ENCODE assay signal across 8 mouse cellular contexts in genomic region chr12:112999569-113000293, GRCm38 (mm10). TPM values are rescaled to one million over a fixed set of nuclear protein-coding genes. Genes with fewer than 3 reads are reported as not detected.
DNase-seq lines count a peak whose midpoint lies in the region; ATAC-seq and TF ChIP-seq lines count a peak whose summit lies in the region.

No protein-coding gene starts in this region.

- peak overlapping the region; percentile 93 for H3K4me2 ChIP-seq in forebrain, embryonic 16.5 days (ENCODE audit: low read length)
- peak overlapping the region; percentile 73 for H3K4me2 ChIP-seq in liver, embryonic 16.5 days (ENCODE audit: low read depth, low read length)

- no peaks in the 10 kb centered on the region for H3K27me3 ChIP-seq in liver, adult 2 months (ENCODE audit: control insufficient read depth, insufficient read depth, low read length)
- H3K27me3 ChIP-seq in forebrain, embryonic 16.5 days (replicated peaks; ENCODE audit: control insufficient read depth, insufficient read depth, low read length) = no peaks in the 10 kb centered on the region
- no peaks in the 10 kb centered on the region for H3K27me3 ChIP-seq in liver, embryonic 16.5 days (ENCODE audit: control insufficient read depth, insufficient read depth, low read depth, low read length)

- H3K27ac ChIP-seq in liver, adult 2 months (replicated peaks; ENCODE audit: insufficient read depth, low read depth, low read length) = peak overlapping the region; percentile 91
- H3K27ac ChIP-seq in forebrain, embryonic 16.5 days (ENCODE audit: low read length) = peak overlapping the region; percentile 94
- peak overlapping the region; percentile 98 for H3K27ac ChIP-seq in liver, embryonic 16.5 days (ENCODE audit: low read length)

- no peaks in the 10 kb centered on the region for H3K9me3 ChIP-seq in forebrain, embryonic 16.5 days (ENCODE audit: control insufficient read depth, low read length)
- H3K9me3 ChIP-seq in liver, embryonic 16.5 days (replicated peaks; ENCODE audit: control insufficient read depth, low read length) = no peaks in the 10 kb centered on the region

- peak; percentile 45 for DNase-seq in liver, adult 2 months (ENCODE audit: extremely low read depth, low read depth, low spot score)
- no peak for DNase-seq in liver
- DNase-seq in c-Kit-negative CD71-positive TER-119-positive erythroid progenitor cells, embryonic 14.5 days (ENCODE audit: low read depth, low spot score) = peak; percentile 33
- peak; percentile 70 for DNase-seq in testis, postnatal 14 days (ENCODE audit: low spot score)
- no peak for DNase-seq in left cerebral cortex, adult 18-20 months (ENCODE audit: low spot score in 2 of 2)
- no peak for DNase-seq in ovary, postnatal 14 days (ENCODE audit: low spot score)

- TF ChIP-seq POLR2A in liver, adult 2 months (IDR thresholded peaks at IDR 0.05; ENCODE audit: extremely low read depth, insufficient read depth, low read length) = no peak

- WGBS in liver, adult 2 months = 1% methylated on average over 56 of the region's 56 CpGs
- WGBS in forebrain, embryonic 16.5 days = under 1% methylated on average over 56 of the region's 56 CpGs
- WGBS in liver, embryonic 16.5 days (ENCODE audit: insufficient replicate concordance) = under 1% methylated on average over 56 of the region's 56 CpGs

- ATAC-seq in forebrain, embryonic 16.5 days = no peak
- ATAC-seq in liver, embryonic 16.5 days (ENCODE audit: low read depth) = peak; percentile 1; the same call in 1 of the 2 replicates

- peak overlapping the region; percentile 72 for H3K4me3 ChIP-seq in liver, adult 2 months (ENCODE audit: insufficient read depth, low read depth, low read length)
- peak overlapping the region; percentile 92 for H3K4me3 ChIP-seq in forebrain, embryonic 16.5 days (replicated peaks; ENCODE audit: low read length)
- H3K4me3 ChIP-seq in liver, embryonic 16.5 days (ENCODE audit: low read depth, low read length) = peak overlapping the region; percentile 91

- H3K79me2 ChIP-seq in liver, adult 2 months (ENCODE audit: control insufficient read depth, insufficient read depth, low read length) = peaks cover 27% of the 10 kb centered on the region; the same call in 1 of the 2 replicates

- H3K9ac ChIP-seq in liver, adult 2 months (ENCODE audit: low read depth, low read length) = peak overlapping the region; percentile 93
- peak overlapping the region; percentile 97 for H3K9ac ChIP-seq in forebrain, embryonic 16.5 days (replicated peaks; ENCODE audit: low read depth, low read length)
- H3K9ac ChIP-seq in liver, embryonic 16.5 days (ENCODE audit: low read depth, low read length) = peak overlapping the region; percentile 95

- TF ChIP-seq CTCF in liver, adult 2 months (IDR thresholded peaks at IDR 0.05; ENCODE audit: low read depth, low read length) = no peak

- H3K36me3 ChIP-seq in liver, adult 2 months (ENCODE audit: control insufficient read depth, insufficient read depth, low read length) = no peaks in the 10 kb centered on the region
- H3K36me3 ChIP-seq in forebrain, embryonic 16.5 days (ENCODE audit: control insufficient read depth, insufficient read depth) = no peaks in the 10 kb centered on the region
- no peaks in the 10 kb centered on the region; the same call in 1 of the 2 replicates for H3K36me3 ChIP-seq in liver, embryonic 16.5 days (ENCODE audit: control insufficient read depth, insufficient read depth)

- peaks cover 6% of the 10 kb centered on the region for H3K4me1 ChIP-seq in liver, adult 2 months (ENCODE audit: control insufficient read depth, insufficient read depth, low read length)
- peaks cover 18% of the 10 kb centered on the region for H3K4me1 ChIP-seq in forebrain, embryonic 16.5 days (replicated peaks; ENCODE audit: control insufficient read depth, insufficient read depth, low read length)
- peaks cover 25% of the 10 kb centered on the region for H3K4me1 ChIP-seq in liver, embryonic 16.5 days (ENCODE audit: control insufficient read depth, low read depth, low read length)

RNA-seq across cellular contexts. Expression of gene Brf1, which starts 0.8 kb away (rescaled TPM):
- total RNA-seq in liver, adult 2 months (2014; rRNA removed) = 17.1 and 19.6 TPM in 2 replicates
- polyA plus RNA-seq in liver, adult 2 months (2012; rRNA removed) = 26.2 and 31.5 TPM in 2 replicates
- polyA plus RNA-seq in forebrain, embryonic 16.5 days (2015; fragmentation: Nextera tagmentation; extraction: Ambion mirVana) = 60.8 and 64.6 TPM in 2 replicates
- polyA plus RNA-seq in liver, embryonic 16.5 days (2015; fragmentation: Nextera tagmentation; extraction: Ambion mirVana) = 22.8 and 25.7 TPM in 2 replicates
- total RNA-seq in left cerebral cortex, adult 18-20 months (2021) = 10 to 100 TPM; 45.0 to 47.0 TPM

RNA-seq across cellular contexts. Expression of gene Pacs2, which starts 14.6 kb away (rescaled TPM):
- 5.2 and 7.5 TPM in 2 replicates for total RNA-seq in liver, adult 2 months (2014; rRNA removed)
- polyA plus RNA-seq in liver, adult 2 months (2012; rRNA removed) = 11.8 and 15.3 TPM in 2 replicates
- polyA plus RNA-seq in forebrain, embryonic 16.5 days (2015; fragmentation: Nextera tagmentation; extraction: Ambion mirVana) = 21.7 and 23.2 TPM in 2 replicates
- polyA plus RNA-seq in liver, embryonic 16.5 days (2015; fragmentation: Nextera tagmentation; extraction: Ambion mirVana) = 4.3 and 5.8 TPM in 2 replicates
- total RNA-seq in left cerebral cortex, adult 18-20 months (2021) = 10 to 100 TPM; 58.7 to 60.8 TPM

RNA-seq across cellular contexts. Expression of gene Btbd6, which starts 23.4 kb away (rescaled TPM):
- total RNA-seq in liver, adult 2 months (2014; rRNA removed) = 5.2 and 7.9 TPM in 2 replicates
- polyA plus RNA-seq in liver, adult 2 months (2012; rRNA removed) = 17.8 and 18.9 TPM in 2 replicates
- 41.4 and 49.7 TPM in 2 replicates for polyA plus RNA-seq in forebrain, embryonic 16.5 days (2015; fragmentation: Nextera tagmentation; extraction: Ambion mirVana)
- 4.5 and 4.9 TPM in 2 replicates for polyA plus RNA-seq in liver, embryonic 16.5 days (2015; fragmentation: Nextera tagmentation; extraction: Ambion mirVana)
- total RNA-seq in left cerebral cortex, adult 18-20 months (2021) = 10 to 100 TPM; 67.9 to 68.5 TPM

RNA-seq across cellular contexts. Expression of gene Nudt14, which starts 57.8 kb away (rescaled TPM):
- total RNA-seq in liver, adult 2 months (2014; rRNA removed) = 17.7 and 21.2 TPM in 2 replicates
- polyA plus RNA-seq in liver, adult 2 months (2012; rRNA removed) = 29.3 and 36.3 TPM in 2 replicates
- polyA plus RNA-seq in forebrain, embryonic 16.5 days (2015; fragmentation: Nextera tagmentation; extraction: Ambion mirVana) = 53.4 and 57.0 TPM in 2 replicates
- 12.1 and 13.3 TPM in 2 replicates for polyA plus RNA-seq in liver, embryonic 16.5 days (2015; fragmentation: Nextera tagmentation; extraction: Ambion mirVana)
- 10 to 100 TPM; 10.4 to 12.2 TPM for total RNA-seq in left cerebral cortex, adult 18-20 months (2021)

Comparison
In these comparisons a context has a peak if more than half of its experiments do, and no peak if none do; other contexts are left out.
1. DNase-seq: peak in liver, adult 2 months (single experiment), c-Kit-negative CD71-positive TER-119-positive erythroid progenitor cells, embryonic 14.5 days (single experiment) and testis, postnatal 14 days (single experiment); none in liver (single experiment), left cerebral cortex, adult 18-20 months (0 of 2) and ovary, postnatal 14 days (single experiment).
2. Peak in every context shown above with its lines, with median percentiles within 50 percentile points of each other: H3K27ac ChIP-seq, H3K4me3 ChIP-seq and H3K9ac ChIP-seq.